Mouse (Mus musculus) gastrocnemius, postnatal 10 days (tissue): Measurements from ENCODE around the gene Reln. TPM values are rescaled to one million over a fixed set of nuclear protein-coding genes. Genes with fewer than 3 reads are reported as not detected.

Experiments
- DNase-seq: peaks from one replicate; pipeline ENCODE4 v3.0.0; 2021; ENCODE audit warnings: mixed read lengths
- total RNA-seq, 2 experiments: library from RNA; stranded (reverse); gene quantifications; 2 replicates each; pipeline ENCODE4 v1.2.3; 2021

Reln gene
- total RNA-seq, 2 experiments from 2014 or later: 7.0 to 7.3 TPM

GRCm38 (mm10) chr5:22307853-22308252, 36.6 kb downstream of the Reln start:
- DNase-seq: no peak

- DNase-seq: no peak
These were observed 37.4 kb downstream of the Reln start for GRCm38 (mm10) chr5:22307072-22307471.

GRCm38 (mm10) chr5:22303709-22304108, 40.8 kb downstream of the Reln start:
- DNase-seq: no peak

GRCm38 (mm10) chr5:22302309-22302708, 42.2 kb downstream of the Reln start:
- DNase-seq: peak; percentile 47

GRCm38 (mm10) chr5:22300788-22301187, 43.7 kb downstream of the Reln start:
- no peak for DNase-seq

- no peak for DNase-seq
These were observed 44.5 kb downstream of the Reln start for GRCm38 (mm10) chr5:22300046-22300445.

- no peak for DNase-seq
These were observed 49.3 kb downstream of the Reln start for GRCm38 (mm10) chr5:22295161-22295560.

GRCm38 (mm10) chr5:22291409-22291808, 53.1 kb downstream of the Reln start:
- no peak for DNase-seq

GRCm38 (mm10) chr5:22285396-22285795, 59.1 kb downstream of the Reln start:
- no peak for DNase-seq

GRCm38 (mm10) chr5:22282141-22282665, 62.3 kb downstream of the Reln start:
- DNase-seq: no peak

- no peak for DNase-seq
These were observed 63.9 kb downstream of the Reln start for GRCm38 (mm10) chr5:22280534-22281164.

GRCm38 (mm10) chr5:22279201-22279600, 65.3 kb downstream of the Reln start:
- DNase-seq: no peak

- no peak for DNase-seq
These were observed 70.4 kb downstream of the Reln start for GRCm38 (mm10) chr5:22274134-22274533.

GRCm38 (mm10) chr5:22266489-22267301, 77.8 kb downstream of the Reln start:
- DNase-seq: no peak

GRCm38 (mm10) chr5:22262351-22262765, 82.1 kb downstream of the Reln start:
- no peak for DNase-seq

- no peak for DNase-seq
These were observed 89.2 kb downstream of the Reln start for GRCm38 (mm10) chr5:22255346-22255745.

- no peak for DNase-seq
These were observed 90.6 kb downstream of the Reln start for GRCm38 (mm10) chr5:22253910-22254309.

- DNase-seq: no peak
These were observed 91.2 kb downstream of the Reln start for GRCm38 (mm10) chr5:22253318-22253717.

GRCm38 (mm10) chr5:22247850-22248249, 96.7 kb downstream of the Reln start:
- DNase-seq: no peak

- DNase-seq: no peak
These were observed 99.4 kb downstream of the Reln start for GRCm38 (mm10) chr5:22245056-22245455.

- no peak for DNase-seq
These were observed 101.0 kb downstream of the Reln start for GRCm38 (mm10) chr5:22243538-22243937.

- DNase-seq: no peak
These were observed 102.9 kb downstream of the Reln start for GRCm38 (mm10) chr5:22241560-22241959.

- peak; percentile 15 for DNase-seq
These were observed 107.7 kb downstream of the Reln start for GRCm38 (mm10) chr5:22236801-22237200.

GRCm38 (mm10) chr5:22224515-22224914, 120.0 kb downstream of the Reln start:
- no peak for DNase-seq
